Mouse (Mus musculus) liver (tissue): ENCODE measurements around the gene Mmp3.
"Not testable (repeated sequence)": the region's sequence is repeated elsewhere in the genome, so short reads cannot be mapped to it uniquely, and the experiment has no call there.

ENCODE experiments used
- DNase-seq: peaks from one replicate; pipeline ENCODE4 v3.0.0-alpha.2; 2020; ENCODE audit warnings: mixed read lengths

The Mmp3 gene

GRCm38 (mm10) chr9:7445522-7445921, at the start of gene Mmp3:
TSS of gene Mmp3 (plus strand) at chr9:7445822.
- DNase-seq = no peak

GRCm38 (mm10) chr9:7396556-7396955, 49.1 kb upstream of the Mmp3 start:
- not testable (repeated sequence) for DNase-seq

GRCm38 (mm10) chr9:7453302-7453701, 7.7 kb downstream of the Mmp3 start:
- DNase-seq = no peak

GRCm38 (mm10) chr9:7470262-7470661, 24.6 kb downstream of the Mmp3 start:
- no peak for DNase-seq

GRCm38 (mm10) chr9:7483684-7484394, 38.2 kb downstream of the Mmp3 start:
- no peak for DNase-seq

- DNase-seq = no peak
These were observed 55.5 kb downstream of the Mmp3 start for GRCm38 (mm10) chr9:7501138-7501537.

- no peak for DNase-seq
These were observed 56.4 kb downstream of the Mmp3 start, which contains the start of gene Mmp10 for GRCm38 (mm10) chr9:7502051-7502450. TSS of gene Mmp10 (plus strand) at chr9:7502352.
